7 mouse cellular contexts compared by ENCODE assay signal in genomic region chr1:169655256-169655655, GRCm38 (mm10). TPM values are rescaled to one million over a fixed set of nuclear protein-coding genes. Genes with fewer than 3 reads are reported as not detected.
DNase-seq lines count a peak whose midpoint lies in the region; ATAC-seq lines count a peak whose summit lies in the region.

Rgs5 (plus strand) TSS chr1:169655501.

- no peak within 1 kb of the TSS for H3K9ac ChIP-seq in hindbrain, embryonic 11.5 days (ENCODE audit: low read depth, low read length)

- H3K4me2 ChIP-seq in hindbrain, embryonic 11.5 days (replicated peaks; ENCODE audit: low read depth, low read length) = no peak within 1 kb of the TSS

- ATAC-seq in hindbrain, embryonic 11.5 days (ENCODE audit: low FRiP score) = no peak

- H3K9me3 ChIP-seq in embryonic facial prominence, embryonic 10.5 days = no peaks in the 10 kb centered on the region
- no peaks in the 10 kb centered on the region for H3K9me3 ChIP-seq in hindbrain, embryonic 11.5 days (ENCODE audit: control insufficient read depth, low read length)

- peak within 1 kb of the TSS; percentile 40 for H3K4me3 ChIP-seq in embryonic facial prominence, embryonic 10.5 days
- H3K4me3 ChIP-seq in hindbrain, embryonic 11.5 days (ENCODE audit: low read depth, low read length) = no peak within 1 kb of the TSS

- no peaks in the 10 kb centered on the region for H3K27me3 ChIP-seq in embryonic facial prominence, embryonic 10.5 days (replicated peaks; ENCODE audit: low read depth, poor library complexity, severe bottlenecking)
- H3K27me3 ChIP-seq in hindbrain, embryonic 11.5 days (ENCODE audit: control insufficient read depth, insufficient read depth, low read length) = no peaks in the 10 kb centered on the region

- peak; percentile 72 for DNase-seq in embryonic facial prominence, embryonic 10.5 days (ENCODE audit: low spot score)
- DNase-seq in gastrocnemius, adult 18-20 months (ENCODE audit: low spot score) = peak; percentile 24
- DNase-seq in hindbrain, embryonic 11.5 days (ENCODE audit: low spot score) = peak; percentile 21
- peak in 1 of 2 experiments; percentile 10 for DNase-seq in left cerebral cortex, adult 8-10 months (ENCODE audit: low spot score in 2 of 2)
- DNase-seq in lung, postnatal 36 days = peak; percentile 52
- peak; percentile 28 for DNase-seq in urinary bladder, adult 2 months (ENCODE audit: low spot score)
- no peak for DNase-seq in thymus, postnatal 10 days (ENCODE audit: low spot score in 2 of 2)

- peak within 1 kb of the TSS; percentile 20; the same call in 1 of the 2 replicates for H3K27ac ChIP-seq in embryonic facial prominence, embryonic 10.5 days (replicated peaks)
- no peak within 1 kb of the TSS for H3K27ac ChIP-seq in hindbrain, embryonic 11.5 days (ENCODE audit: low read depth, low read length)

- no peaks in the 10 kb centered on the region for H3K36me3 ChIP-seq in embryonic facial prominence, embryonic 10.5 days (replicated peaks)
- H3K36me3 ChIP-seq in hindbrain, embryonic 11.5 days (ENCODE audit: control insufficient read depth, insufficient read depth, low read length) = no peaks in the 10 kb centered on the region

- WGBS in embryonic facial prominence, embryonic 10.5 days = 26% methylated on average over 8 of the region's 8 CpGs
- 25% methylated on average over 8 of the region's 8 CpGs for WGBS in hindbrain, embryonic 11.5 days

- peaks cover 40% of the 10 kb centered on the region for H3K4me1 ChIP-seq in embryonic facial prominence, embryonic 10.5 days
- H3K4me1 ChIP-seq in hindbrain, embryonic 11.5 days (replicated peaks; ENCODE audit: control insufficient read depth, insufficient read depth, low read length) = no peaks in the 10 kb centered on the region

RNA-seq across cellular contexts. Expression of gene Rgs5, which starts in this region (rescaled TPM):
- polyA plus RNA-seq in embryonic facial prominence, embryonic 10.5 days (2016; fragmentation: Nextera tagmentation; extraction: Ambion mirVana) = 3.1 and 5.5 TPM in 2 replicates
- total RNA-seq in gastrocnemius, adult 18-20 months (2021) = 100 to 1,000 TPM; 153 to 188 TPM
- polyA plus RNA-seq in hindbrain, embryonic 11.5 days (2014; fragmentation: Nextera tagmentation; extraction: Ambion mirVana) = 3.0 and 3.7 TPM in 2 replicates
- 10 to 100 TPM; 40.0 to 44.9 (median 41.0) TPM for total RNA-seq in left cerebral cortex, adult 8-10 months (2022)
- polyA plus RNA-seq in urinary bladder, adult 2 months (2012; rRNA removed) = 137 and 142 TPM in 2 replicates

Comparison
In these comparisons a context has a peak if more than half of its experiments do, and no peak if none do; other contexts are left out.
1. RNA of gene Rgs5 (polyA plus RNA-seq): 137 to 142 TPM in urinary bladder, adult 2 months; 3.1 to 5.5 TPM in embryonic facial prominence, embryonic 10.5 days and 3.0 to 3.7 TPM in hindbrain, embryonic 11.5 days; every median in the first group is over 10 times any median in the second.
2. DNase-seq: peak in embryonic facial prominence, embryonic 10.5 days (single experiment), gastrocnemius, adult 18-20 months (single experiment), hindbrain, embryonic 11.5 days (single experiment), lung, postnatal 36 days (single experiment) and urinary bladder, adult 2 months (single experiment); none in thymus, postnatal 10 days (0 of 2).